Mouse (Mus musculus) kidney, embryonic 14.5 days (tissue): ENCODE measurements around the gene Clns1a. TPM values are rescaled to one million over a fixed set of nuclear protein-coding genes. Genes with fewer than 3 reads are reported as not detected.

Experiments used
- ATAC-seq: fragments of 200-750 bp; cut with Nextera tagmentation; 2 replicates; pipeline ENCODE4 v1.8.0; 2017; ENCODE audit warnings: moderate number of reproducible peaks, mild to moderate bottlenecking, moderate TSS enrichment, moderate library complexity; ENCODE audit not compliant: low FRiP score, low TSS enrichment
- H3K27ac ChIP-seq: fragments of 300-500 bp; sonication (generic); 2 replicates; pipeline ENCODE4 v1.5.1; 2014; ENCODE audit warnings: low read depth, mild to moderate bottlenecking, low read length, moderate library complexity, mixed read lengths
- H3K27me3 ChIP-seq: fragments of 300-500 bp; sonication (generic); 2 replicates; pipeline ENCODE4 v1.6.1; 2014; ENCODE audit warnings: mild to moderate bottlenecking, low read length; ENCODE audit not compliant: control insufficient read depth, insufficient read depth
- H3K36me3 ChIP-seq: fragments of 300-500 bp; sonication (generic); 2 replicates; pipeline ENCODE4 v1.6.1; 2014; ENCODE audit warnings: low read length, mixed read lengths; ENCODE audit not compliant: control insufficient read depth, insufficient read depth
- H3K4me1 ChIP-seq: fragments of 300-500 bp; sonication (generic); 2 replicates; pipeline ENCODE4 v1.6.1; 2014; ENCODE audit warnings: low read length, mixed read lengths; ENCODE audit not compliant: control insufficient read depth, insufficient read depth
- H3K4me2 ChIP-seq: fragments of 300-500 bp; sonication (generic); replicated peaks from 2 replicates; pipeline ENCODE4 v1.6.1; 2014; ENCODE audit warnings: low read depth, mild to moderate bottlenecking, low read length
- H3K4me3 ChIP-seq: fragments of 300-500 bp; sonication (generic); 2 replicates; pipeline ENCODE4 v1.5.1; 2014; ENCODE audit warnings: mild to moderate bottlenecking, low read length
- H3K9ac ChIP-seq: fragments of 300-500 bp; sonication (generic); 2 replicates; pipeline ENCODE4 v1.6.1; 2014; ENCODE audit warnings: low read depth, mild to moderate bottlenecking, low read length, moderate library complexity
- H3K9me3 ChIP-seq: fragments of 300-500 bp; sonication (generic); 2 replicates; pipeline ENCODE4 v1.6.1; 2016; ENCODE audit warnings: low read length; ENCODE audit not compliant: control insufficient read depth
- WGBS: fragments of 180-500 bp; shearing (Covaris S2); extraction: QIAGEN DNeasy Blood & Tissue Kit; methylation state at CpG from one replicate; pipeline ENCODE4 v1.1.7; 2014; 5-methylcytosine and 5-hydroxymethylcytosine counted together
- polyA plus RNA-seq: library from polyadenylated mRNA; unstranded; fragments of >200 nt; fragmentation: Nextera tagmentation; extraction: Ambion mirVana; gene quantifications from 2 replicates; pipeline ENCODE4 v1.2.1, GENCODE M21; 2014

Gene Clns1a
- polyA plus RNA-seq, 1 experiment from 2014 or later = 238 TPM

- H3K9ac ChIP-seq = no peak overlapping the region
- ATAC-seq = no peak
- H3K27ac ChIP-seq = no peak overlapping the region
- 96% methylated on average over 7 of the region's 7 CpGs for WGBS
- H3K4me2 ChIP-seq = no peak overlapping the region
- no peaks in the 10 kb centered on the region for H3K27me3 ChIP-seq
- no peaks in the 10 kb centered on the region for H3K4me1 ChIP-seq
- peaks cover 42% of the 10 kb centered on the region for H3K36me3 ChIP-seq
- H3K4me3 ChIP-seq = no peak overlapping the region
- no peaks in the 10 kb centered on the region for H3K9me3 ChIP-seq
These were observed 26.0 kb downstream of the Clns1a start for GRCm38 (mm10) chr7:97722278-97722918.

GRCm38 (mm10) chr7:97723646-97724538 lies 27.5 kb downstream of the Clns1a start:
- H3K4me2 ChIP-seq = no peak overlapping the region
- H3K27ac ChIP-seq = no peak overlapping the region
- no peaks in the 10 kb centered on the region for H3K27me3 ChIP-seq
- H3K4me3 ChIP-seq = no peak overlapping the region
- H3K9ac ChIP-seq = no peak overlapping the region
- 87% methylated on average over 11 of the region's 11 CpGs for WGBS
- ATAC-seq = no peak
- no peaks in the 10 kb centered on the region for H3K4me1 ChIP-seq
- no peaks in the 10 kb centered on the region for H3K9me3 ChIP-seq
- H3K36me3 ChIP-seq = peaks cover 27% of the 10 kb centered on the region

GRCm38 (mm10) chr7:97725401-97725800 lies 29.0 kb downstream of the Clns1a start:
- 95% methylated on average over 6 of the region's 6 CpGs for WGBS
- Histone ChIP-seq H3K4me2 (no peak overlapping the region), H3K27ac (no peak overlapping the region), H3K4me1 (no peaks in the 10 kb centered on the region), H3K36me3 (peaks cover 15% of the 10 kb centered on the region; the same call in 1 of the 2 replicates), H3K4me3 (no peak overlapping the region), H3K9ac (no peak overlapping the region), H3K9me3 (no peaks in the 10 kb centered on the region), H3K27me3 (no peaks in the 10 kb centered on the region)
- ATAC-seq = no peak

GRCm38 (mm10) chr7:97726080-97726479 lies 29.6 kb downstream of the Clns1a start:
- no peak for ATAC-seq
- Histone ChIP-seq H3K9ac (no peak overlapping the region), H3K4me3 (no peak overlapping the region), H3K36me3 (peaks cover 13% of the 10 kb centered on the region; the same call in 1 of the 2 replicates), H3K4me2 (no peak overlapping the region), H3K9me3 (no peaks in the 10 kb centered on the region), H3K4me1 (no peaks in the 10 kb centered on the region), H3K27me3 (no peaks in the 10 kb centered on the region), H3K27ac (no peak overlapping the region)
- WGBS = 78% methylated on average over 7 of the region's 7 CpGs

- H3K9ac ChIP-seq = no peak overlapping the region
- H3K4me1 ChIP-seq = no peaks in the 10 kb centered on the region
- H3K27me3 ChIP-seq = no peaks in the 10 kb centered on the region
- no peaks in the 10 kb centered on the region for H3K9me3 ChIP-seq
- 81% methylated on average over 7 of the region's 7 CpGs for WGBS
- no peak overlapping the region for H3K4me3 ChIP-seq
- ATAC-seq = no peak
- H3K27ac ChIP-seq = no peak overlapping the region
- no peak overlapping the region for H3K4me2 ChIP-seq
- H3K36me3 ChIP-seq = peaks cover 13% of the 10 kb centered on the region; the same call in 1 of the 2 replicates
These were observed 30.3 kb downstream of the Clns1a start for GRCm38 (mm10) chr7:97726778-97727177.

- H3K4me3 ChIP-seq = no peak overlapping the region
- no peaks in the 10 kb centered on the region for H3K9me3 ChIP-seq
- no peak overlapping the region for H3K27ac ChIP-seq
- WGBS = 75% methylated on average over 14 of the region's 14 CpGs
- no peak overlapping the region for H3K9ac ChIP-seq
- no peaks in the 10 kb centered on the region for H3K27me3 ChIP-seq
- peaks cover 9% of the 10 kb centered on the region; the same call in 1 of the 2 replicates for H3K36me3 ChIP-seq
- no peak overlapping the region for H3K4me2 ChIP-seq
- H3K4me1 ChIP-seq = no peaks in the 10 kb centered on the region
- ATAC-seq = no peak
These were observed 32.5 kb downstream of the Clns1a start for GRCm38 (mm10) chr7:97728666-97729614.

- WGBS = 83% methylated on average over 3 of the region's 3 CpGs
- H3K27me3 ChIP-seq = no peaks in the 10 kb centered on the region
- no peak for ATAC-seq
- no peak overlapping the region for H3K27ac ChIP-seq
- H3K36me3 ChIP-seq = peaks cover 7% of the 10 kb centered on the region; the same call in 1 of the 2 replicates
- H3K9ac ChIP-seq = no peak overlapping the region
- no peak overlapping the region for H3K4me2 ChIP-seq
- no peak overlapping the region for H3K4me3 ChIP-seq
- H3K9me3 ChIP-seq = no peaks in the 10 kb centered on the region
- no peaks in the 10 kb centered on the region for H3K4me1 ChIP-seq
These were observed 34.0 kb downstream of the Clns1a start for GRCm38 (mm10) chr7:97730427-97730826.

- Histone ChIP-seq H3K27me3 (no peaks in the 10 kb centered on the region), H3K27ac (no peak overlapping the region), H3K36me3 (no peaks in the 10 kb centered on the region), H3K4me3 (no peak overlapping the region), H3K9me3 (no peaks in the 10 kb centered on the region), H3K4me1 (peaks cover 4% of the 10 kb centered on the region), H3K9ac (no peak overlapping the region), H3K4me2 (no peak overlapping the region)
- WGBS = 94% methylated on average over 5 of the region's 5 CpGs
- no peak for ATAC-seq
These were observed 37.2 kb downstream of the Clns1a start for GRCm38 (mm10) chr7:97733606-97734005.
